Mouse (Mus musculus): ENCODE results near the gene Utrn.

- TF ChIP-seq CTCF (IDR thresholded peaks at IDR 0.05; ENCODE audit: borderline replicate concordance, insufficient read depth, low read length) (no peak), POLR2A (IDR thresholded peaks at IDR 0.05; ENCODE audit: low read depth, low read length) (no peak)
Observed at GRCm38 (mm10) chr10:12826760-12827281, 42.3 kb downstream of the Utrn start.
